Mouse (Mus musculus) mature B cell (primary cell): ENCODE data around the gene Elmsan1.

Source experiments
- in situ Hi-C: fragments of 300-500 bp; cut with MboI; formaldehyde crosslinking; loops from 2 replicates; pipeline ENCODE4 v1.14.3; 2019

Elmsan1 gene

DNA sequence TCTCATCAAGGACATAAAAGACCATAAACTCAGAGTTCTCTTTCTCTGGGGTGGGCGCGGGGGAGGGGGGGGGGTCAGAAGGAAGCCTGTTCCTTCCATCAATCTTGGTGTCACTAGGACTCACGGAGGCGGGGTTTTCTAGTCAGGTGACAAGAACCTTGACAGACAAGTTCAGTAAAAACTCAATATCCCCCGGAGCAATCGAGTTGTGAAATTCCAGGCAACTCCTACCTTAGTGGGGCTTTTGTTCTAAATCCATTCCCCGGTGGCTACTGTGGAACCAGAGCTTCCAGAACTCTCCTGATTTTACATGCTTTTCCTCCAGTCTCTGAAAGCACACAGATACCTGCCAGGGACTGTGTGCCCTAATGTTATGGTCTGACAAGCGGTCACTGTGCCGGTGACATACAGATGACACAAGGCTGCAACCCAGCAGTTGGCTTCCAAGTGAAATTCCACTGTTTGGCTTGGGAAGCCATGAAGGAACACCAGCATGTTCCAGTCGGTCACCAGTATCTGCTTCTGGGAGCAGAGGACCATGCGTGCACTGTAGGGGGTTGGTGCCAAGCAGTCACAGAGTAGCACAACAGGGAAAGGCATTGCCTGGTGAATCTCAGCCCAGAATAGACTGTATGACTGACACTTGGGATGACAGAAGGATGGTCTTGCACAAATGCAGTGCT lies 2.8 kb downstream of the Elmsan1 start:
- in situ Hi-C loops, result no loop called here

DNA sequence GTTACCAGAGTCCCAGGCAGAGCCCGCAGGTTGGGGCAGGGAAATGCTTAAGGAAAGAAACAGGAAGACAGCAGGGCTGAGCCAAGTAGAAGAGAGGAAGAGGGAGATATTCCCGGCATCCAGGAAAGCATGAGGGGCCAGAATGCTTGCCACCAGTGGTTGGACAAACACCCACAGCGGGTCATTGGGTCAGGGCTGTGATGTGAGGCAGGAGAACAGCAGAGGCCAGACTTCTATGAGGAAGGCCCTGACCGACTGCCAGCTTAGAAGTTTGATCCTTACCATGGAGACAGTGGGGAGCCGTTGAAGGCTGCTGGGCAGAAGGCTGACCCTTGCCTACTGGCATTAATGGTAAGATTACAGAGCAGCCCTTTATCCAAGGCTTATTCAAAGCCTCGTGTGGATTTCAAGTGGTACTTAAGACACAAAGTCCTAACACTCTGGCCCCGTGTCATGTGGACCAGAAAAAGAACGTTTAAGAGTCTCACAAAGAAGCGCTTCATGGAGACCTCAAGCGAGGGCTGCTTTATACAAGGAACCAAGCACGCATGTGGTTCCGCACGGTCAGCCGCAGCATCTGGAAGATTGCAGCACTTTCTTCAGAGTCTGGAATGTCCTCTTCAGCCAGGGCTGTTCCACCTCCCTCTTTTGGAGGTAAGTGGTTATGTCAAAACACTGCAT lies 4.0 kb downstream of the Elmsan1 start:
- in situ Hi-C loops, result no loop called here

DNA sequence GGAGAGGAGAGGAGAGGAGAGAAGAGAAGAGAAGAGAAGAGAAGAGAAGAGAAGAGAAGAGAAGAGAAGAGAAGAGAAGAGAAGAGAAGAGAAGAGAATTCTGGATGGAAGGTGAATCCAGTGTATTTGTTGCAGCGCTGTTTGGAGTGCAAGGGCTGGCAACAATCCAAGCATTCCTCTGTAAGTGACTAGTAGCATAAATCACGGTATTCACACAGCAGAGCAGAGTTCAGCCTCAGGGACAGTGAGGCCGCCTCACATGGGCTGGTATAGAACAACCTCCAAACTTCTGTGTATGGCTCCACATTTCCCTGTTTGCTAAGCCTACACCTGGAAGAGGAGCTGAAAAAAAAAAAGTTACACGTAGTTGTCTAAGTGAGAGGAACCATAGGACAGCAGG lies 6.4 kb downstream of the Elmsan1 start:
- in situ Hi-C loops, result no loop called here

DNA sequence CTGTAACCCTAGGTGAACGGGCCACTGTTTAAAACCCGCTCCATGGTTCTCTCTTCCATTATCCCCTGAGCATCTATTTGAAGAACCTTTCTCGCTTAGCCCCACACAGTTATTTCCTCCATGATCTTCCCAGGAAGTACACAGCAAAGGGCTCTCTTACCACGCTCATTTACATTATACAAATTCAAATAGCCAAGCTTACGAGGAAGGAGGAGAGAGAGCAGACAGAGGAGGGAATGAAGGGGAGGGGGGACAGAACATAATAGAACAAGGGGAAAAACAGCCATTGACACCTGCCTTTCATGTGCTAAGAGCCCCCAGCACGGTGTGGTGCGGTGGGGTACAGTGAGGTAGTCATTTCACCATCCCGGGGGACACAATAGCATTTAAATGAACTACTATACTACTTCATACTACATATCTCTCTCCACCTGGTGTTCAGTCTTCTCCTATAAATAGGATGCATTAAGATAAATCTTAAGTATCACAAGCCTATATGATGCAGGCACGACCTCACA lies 7.6 kb downstream of the Elmsan1 start:
- in situ Hi-C loops, result no loop called here

DNA sequence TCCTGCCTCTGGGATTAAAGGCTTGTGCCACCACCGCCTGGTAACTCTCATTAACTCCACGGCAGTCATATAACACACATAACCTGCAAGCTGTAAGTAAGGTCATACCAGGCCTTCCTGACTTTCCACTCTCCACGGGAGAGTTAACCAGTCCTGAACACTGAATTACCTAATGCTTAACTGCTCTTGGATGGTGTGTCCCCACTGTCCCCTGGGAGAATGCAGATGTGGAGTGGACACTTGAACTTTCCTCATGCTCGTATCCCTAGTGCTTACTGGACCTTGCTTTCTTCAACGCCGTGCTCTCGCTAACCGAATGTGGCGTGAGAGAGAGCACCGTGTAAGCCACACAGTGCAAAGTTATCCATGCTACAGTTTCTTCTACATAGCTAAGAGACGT lies 8.4 kb downstream of the Elmsan1 start:
- in situ Hi-C loops, result no loop called here

DNA sequence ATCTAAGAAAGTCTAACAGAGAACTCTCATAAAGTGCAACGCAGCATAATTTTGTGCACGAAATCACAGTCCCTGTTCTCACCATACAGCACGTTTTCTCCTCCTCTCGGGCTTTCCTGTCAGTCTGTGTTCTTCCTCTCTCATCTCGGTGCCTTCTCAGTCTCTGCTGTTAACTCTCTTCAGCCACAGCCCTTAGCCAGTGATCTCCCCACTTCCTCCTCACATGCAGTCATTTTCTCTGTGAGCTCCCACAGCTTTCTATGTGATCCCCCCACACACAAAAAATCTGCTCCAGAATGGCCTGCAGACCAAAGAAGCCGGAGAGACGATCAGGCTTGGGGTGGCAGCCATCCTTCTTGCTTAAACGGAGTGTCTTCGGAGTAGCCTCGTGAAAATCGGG lies 9.6 kb downstream of the Elmsan1 start:
- in situ Hi-C loops, result no loop called here

DNA sequence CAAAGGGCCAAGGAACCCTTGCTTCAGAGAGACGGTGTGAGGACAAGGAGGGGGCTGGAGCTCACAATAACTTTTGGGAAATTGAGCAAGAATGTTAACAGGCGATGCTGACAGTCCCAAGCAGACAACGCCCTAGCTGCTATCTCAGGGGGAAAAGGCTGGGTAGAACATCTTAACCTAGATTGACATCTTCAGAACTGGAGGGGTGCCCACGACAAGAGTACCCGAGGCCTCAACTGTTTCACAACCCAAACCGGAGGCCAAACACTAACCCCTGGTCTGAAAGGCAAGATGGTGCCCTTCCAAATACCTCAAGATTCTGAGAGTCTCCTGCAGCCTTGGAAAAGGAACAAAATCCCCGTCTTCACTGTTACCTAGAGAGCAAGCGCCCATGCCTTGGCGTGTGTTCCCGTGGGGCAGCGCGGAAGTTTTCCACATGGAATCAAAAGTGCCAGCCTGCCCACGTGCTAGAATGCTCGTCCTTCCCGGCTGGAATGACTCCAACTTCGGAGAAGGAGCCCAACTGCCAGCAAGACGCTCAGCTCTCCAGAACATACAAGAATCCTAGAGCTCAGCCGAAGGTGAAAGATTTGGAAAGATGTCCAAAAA lies 11.4 kb downstream of the Elmsan1 start:
- in situ Hi-C loops, result no loop called here

DNA sequence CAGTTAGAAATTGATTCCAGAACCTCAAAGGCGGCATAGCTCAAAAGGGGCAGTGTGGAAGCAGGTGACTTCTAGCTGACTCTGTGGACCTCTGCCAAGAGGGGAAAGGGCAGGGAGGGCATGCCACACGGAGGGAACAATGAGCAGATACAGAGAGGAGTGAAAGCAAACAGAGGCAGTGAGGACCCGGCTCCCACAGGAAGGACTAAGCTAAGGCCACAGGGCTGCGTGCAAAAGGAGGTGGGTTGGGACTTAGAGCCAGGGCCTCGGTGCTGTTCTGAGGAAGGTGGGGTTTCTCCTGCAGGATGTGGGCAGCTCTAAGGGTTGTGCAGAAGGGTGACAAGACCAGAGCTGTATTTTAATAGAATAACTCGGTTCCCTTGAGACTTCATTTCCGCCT lies 12.2 kb downstream of the Elmsan1 start:
- in situ Hi-C loops, result no loop called here

DNA sequence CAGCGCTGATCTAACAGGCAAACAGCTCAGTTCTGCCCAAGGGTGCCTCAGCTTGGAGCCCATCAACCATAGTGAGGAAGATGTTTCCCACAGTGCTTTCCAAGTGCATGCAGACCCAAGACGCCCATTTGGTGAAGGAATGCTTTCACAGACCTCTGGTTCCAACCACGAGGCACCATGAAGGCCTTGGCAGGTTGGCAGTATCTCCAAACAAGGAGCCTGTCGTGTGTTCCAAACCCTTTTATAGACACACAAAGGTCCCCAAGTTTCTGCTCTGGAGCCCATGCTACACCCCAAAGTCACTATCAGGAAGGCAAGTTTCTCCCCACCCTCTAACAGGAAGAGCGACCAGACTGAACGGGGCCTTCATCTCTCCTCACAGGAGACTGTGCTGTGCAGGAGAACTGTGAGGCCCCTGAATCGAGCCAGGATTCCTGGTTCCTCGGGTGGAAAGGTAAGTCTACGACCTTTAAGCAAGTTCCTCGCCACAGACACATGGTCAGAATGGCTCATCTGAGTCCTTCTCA lies 13.0 kb downstream of the Elmsan1 start:
- in situ Hi-C loops, result no loop called here

DNA sequence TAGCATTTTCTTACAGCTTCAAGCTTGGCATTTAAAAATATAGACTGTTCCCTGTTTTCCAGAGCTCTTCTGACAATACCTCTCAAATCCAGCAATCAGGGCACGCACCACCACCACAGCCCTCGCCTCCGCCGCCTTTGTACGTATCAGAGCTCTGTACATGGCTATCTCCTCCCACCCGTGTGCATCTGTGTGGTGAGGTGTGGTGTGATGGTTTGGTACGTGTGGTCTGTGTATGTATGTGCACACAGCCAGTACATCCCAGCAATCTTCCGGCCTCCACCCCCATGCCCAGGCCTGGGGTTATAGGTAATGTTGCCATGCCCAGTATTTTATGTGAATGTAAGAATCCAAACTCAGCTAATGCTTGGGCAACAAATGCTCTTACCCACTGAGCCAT lies 14.0 kb downstream of the Elmsan1 start:
- in situ Hi-C loops, result no loop called here

DNA sequence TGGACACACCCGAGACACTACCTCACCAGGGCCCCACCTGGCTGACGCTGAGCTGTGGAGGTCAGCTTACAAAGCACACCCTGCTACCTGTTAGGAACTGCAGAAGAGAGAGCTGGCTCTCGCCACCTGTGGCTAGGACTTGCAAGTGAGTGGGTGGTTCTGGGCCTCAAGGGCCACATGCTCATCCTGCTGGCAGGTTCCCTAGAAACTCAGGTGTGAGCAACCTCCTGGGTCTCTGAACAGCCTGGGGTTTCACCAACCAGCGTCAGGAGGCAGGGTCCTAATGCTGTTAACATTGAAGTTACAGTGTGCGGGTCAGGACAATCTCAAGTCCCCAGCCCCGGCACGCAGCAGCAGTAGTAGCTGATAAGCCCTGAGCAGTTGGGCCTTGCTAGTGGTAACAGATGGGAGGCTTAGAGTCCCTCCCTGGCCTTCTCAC lies 14.9 kb downstream of the Elmsan1 start:
- in situ Hi-C loops, result no loop called here

DNA sequence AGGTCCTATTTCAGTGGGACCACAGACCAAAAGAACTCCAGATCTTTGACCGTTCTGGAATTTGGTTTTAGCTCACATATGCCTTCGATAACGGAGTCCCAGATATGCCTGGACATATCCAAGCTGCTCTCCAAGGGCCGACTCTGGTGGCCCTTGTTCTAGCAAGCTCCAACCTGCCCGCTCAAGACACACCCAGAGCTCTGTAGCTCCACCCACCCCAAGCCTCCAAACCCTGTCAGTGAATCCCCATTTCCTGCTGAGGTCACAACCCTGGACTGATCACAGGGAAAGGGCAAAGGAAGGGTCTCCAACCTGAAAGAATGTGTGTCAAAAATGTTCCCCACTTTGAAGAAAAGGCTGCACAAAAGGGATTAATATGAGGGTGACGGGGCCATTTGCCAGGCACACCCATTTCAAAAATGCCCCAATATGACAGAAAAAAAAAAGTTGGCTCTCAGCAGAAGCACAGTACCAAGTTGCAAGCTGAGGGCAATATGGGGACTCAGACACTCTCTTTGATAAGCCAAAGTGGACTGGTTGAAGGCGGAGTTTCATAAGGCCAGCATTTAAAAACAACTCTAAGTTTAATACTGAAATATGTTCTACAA lies 15.4 kb downstream of the Elmsan1 start:
- in situ Hi-C loops, result no loop called here

DNA sequence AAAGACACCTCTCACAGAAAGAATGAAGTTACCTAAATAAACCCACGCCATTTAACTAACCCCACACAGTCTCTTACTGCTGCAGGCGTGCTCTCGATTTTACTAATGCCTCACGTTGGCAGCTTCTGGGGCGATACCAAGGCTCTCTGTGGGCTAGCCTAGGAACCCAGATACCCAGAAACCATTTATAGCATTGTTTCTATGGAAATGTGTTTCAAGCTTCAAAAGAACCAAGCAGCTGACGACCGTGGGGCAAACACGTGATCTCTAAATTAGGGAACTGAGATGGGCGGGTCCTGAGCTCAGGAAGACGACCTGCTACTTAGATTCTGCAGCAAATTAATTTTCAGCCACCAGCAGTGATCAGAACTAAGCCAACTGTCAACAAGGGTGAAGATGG lies 16.1 kb downstream of the Elmsan1 start:
- in situ Hi-C loops, result no loop called here

DNA sequence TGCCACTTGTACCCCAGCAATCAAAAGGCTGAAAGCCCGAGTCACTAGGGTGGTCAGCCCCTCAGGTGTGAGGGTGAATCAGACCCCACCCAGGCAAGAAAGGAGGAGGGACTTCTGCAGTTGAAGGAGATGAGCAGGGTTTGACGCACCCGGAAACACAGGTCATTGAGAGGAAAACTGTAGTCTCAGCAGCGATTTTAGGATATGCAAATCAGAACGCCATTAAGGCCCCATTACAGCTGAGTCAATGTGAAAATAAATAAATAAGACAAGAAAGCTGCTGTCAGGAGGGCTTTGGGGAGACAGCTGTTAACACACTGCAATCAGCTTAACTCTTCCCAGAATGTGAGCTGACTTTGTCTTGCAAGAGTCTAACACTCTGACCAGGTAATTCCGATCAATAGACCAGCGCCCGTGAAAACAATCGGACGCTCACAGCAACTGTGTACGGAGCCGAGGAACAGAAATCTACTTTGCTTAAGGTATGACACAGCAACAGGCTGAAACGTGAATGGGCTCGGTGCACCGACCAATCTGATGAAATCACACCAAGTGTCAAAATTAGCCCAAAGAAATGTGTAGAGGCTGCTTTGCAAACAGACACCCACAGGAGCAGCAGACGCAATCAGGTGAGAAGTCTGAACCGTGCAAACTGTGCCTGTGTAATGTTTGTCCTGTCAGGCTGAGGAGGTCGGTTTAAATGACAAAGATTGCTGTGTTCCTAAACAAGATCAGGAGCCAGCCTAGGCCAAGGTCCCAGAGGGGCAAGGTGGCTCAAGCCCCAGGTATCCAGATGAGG lies 16.8 kb downstream of the Elmsan1 start:
- in situ Hi-C loops, result no loop called here

DNA sequence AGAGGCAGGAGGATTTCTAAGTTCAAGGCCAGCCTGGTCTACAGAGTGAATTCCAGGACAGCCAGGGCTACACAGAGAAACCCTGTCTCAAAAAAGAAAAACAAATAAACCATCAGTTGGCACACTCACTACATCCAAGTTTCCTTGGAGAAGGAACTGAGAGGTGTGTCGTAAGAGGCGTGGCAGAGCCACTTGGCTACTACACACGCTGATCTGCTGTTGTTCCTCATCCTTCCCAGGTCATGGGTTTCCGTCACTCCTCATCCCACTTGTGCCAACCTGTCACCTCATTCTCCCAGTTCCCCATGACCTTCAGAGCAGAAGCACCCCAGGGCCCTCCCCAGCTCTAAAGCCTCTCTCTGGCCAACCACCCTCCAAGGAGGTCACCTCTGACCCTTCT lies 17.5 kb downstream of the Elmsan1 start:
- in situ Hi-C loops, result no loop called here

DNA sequence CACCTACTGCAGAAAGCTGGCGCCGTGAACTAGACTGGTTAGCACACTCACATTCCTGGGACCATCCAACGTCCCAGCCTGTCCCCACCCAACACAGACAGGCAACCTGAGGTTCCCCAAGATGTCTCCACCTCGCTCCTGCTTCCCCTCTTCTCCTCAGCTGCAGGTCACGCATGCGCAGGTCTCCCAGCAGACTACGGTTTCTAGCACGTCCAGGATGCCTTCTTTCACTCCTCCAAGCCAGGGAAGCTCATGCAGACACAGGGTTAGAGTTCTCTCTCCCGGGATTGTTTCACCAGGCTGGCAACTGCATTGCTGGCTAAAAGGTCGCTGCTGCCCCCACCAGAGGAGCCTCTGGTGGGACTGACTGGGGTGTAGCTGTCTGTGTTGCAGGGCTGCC lies 19.8 kb downstream of the Elmsan1 start:
- in situ Hi-C loops, result no loop called here

DNA sequence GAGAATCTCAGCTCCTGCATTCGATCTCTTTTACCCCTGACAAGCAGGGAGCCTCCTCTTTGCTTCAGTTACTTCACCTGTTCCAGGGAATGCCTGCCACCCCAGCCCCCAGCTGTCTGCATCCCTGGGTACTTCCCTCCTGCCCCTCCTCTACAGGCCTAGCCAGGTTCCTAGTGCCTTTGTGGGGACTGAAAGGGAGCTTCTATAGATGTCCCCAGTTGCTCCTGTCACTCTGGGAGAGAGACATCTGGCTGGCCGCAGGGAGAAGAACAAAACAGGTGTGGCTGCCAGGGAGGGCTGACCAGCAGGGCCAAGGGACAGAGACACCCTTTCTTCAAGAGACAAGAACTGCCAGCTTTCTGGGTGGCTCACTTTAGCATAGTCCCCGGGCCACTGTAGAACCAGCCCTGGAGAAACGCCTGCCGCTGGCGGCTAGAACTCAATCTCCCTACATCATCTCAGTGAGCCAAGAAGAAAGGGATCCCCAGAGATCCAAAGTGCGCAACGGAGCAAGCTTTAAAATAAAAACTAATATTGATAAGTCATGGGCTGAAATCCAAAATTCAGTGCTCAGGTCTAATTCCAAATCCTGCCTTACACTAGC lies 20.5 kb downstream of the Elmsan1 start:
- in situ Hi-C loops, result no loop called here

DNA sequence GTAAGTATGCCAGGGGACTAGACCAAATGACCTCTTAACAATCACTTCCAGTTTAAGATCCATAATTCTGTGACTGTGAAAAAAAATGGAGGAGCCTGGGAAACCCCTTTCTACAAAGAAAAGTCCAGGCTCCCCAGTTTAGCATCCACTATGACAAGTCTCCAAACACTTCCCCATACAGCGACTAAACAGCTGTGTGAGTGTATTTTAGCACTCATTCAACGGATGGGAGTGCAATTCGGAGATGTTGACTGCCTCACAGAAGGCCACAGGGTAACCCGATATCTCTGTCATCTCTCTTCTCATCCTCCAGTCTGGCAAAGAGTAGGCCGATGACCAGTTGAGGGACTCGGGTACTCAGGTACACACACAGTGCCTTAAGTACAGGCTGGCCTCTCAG lies 23.5 kb downstream of the Elmsan1 start:
- in situ Hi-C loops, result no loop called here

DNA sequence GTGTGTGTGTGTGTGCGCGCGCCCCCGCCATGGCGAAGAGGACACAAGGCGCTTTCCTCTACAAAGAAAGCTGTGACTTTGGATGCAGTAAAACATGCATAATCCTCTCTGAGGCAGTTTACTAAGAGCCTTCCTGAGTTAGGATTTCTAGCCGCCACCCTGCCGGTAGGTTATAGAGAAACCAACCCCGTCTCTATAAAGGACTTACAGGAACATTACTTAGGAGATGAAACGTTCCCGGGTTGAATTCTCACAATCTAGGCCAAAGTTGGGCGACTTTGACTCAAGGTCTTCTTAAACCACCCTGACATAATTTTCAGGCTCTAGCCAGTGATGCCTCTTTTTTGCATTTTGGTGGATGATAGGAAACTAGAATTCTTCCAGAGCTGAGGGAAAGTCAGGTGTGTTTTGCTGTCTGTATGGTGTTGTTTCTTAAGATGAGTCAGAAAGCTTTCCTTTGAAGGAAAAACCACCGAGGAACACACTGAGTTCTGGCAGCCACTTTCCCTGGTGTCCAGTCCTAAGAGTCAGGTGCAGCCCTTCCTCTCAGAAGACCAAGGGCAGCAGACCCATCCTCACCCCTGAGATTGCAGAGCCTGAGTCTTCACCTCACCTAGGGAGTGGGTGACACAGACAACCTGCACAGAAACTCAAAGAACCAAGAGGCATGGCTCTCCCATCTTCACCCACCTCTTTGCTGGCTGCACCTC lies 24.1 kb downstream of the Elmsan1 start:
- in situ Hi-C loops, result no loop called here

DNA sequence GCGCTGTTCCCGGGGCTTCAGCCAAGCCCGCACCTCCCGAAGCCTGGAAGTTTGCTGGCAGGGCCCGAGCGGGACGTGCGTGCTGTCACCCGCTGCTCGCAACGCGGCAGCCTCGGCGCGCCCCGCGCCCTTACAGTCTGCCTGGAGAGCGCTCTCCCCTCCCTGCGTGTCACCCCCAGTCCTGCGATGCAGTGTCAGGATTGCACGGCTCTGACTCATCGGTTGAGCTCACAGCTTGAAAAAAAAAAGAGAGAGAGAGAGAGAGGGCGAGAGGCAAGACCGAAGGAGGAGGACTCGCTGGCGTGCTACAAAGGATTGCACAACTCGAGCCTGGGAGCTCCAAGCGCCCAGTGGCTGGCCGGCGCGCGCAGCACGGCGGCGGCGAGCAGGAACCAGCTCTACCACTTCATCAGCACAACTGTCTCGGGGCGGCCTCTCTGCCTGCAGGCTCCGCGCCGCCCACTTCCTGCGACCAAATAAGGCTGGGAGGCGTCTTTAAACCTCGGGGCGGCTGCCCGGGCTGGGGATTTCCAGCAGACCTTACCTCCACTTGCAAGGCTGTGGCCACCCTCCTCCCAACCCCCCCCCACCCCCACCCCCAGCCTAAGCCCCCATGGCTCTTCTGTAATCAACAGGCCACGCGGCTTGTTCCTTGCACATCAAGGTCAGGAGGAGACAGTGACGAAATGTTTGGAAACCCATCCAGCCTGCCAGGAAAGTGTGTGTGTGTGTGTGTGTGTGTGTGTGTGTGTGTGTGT lies 24.9 kb downstream of the Elmsan1 start:
- in situ Hi-C loops, result no loop called here
